Mouse (Mus musculus): ENCODE results near the gene Cachd1.

Cachd1 gene

GRCm38 (mm10) chr4:100790176-100790575 is 13.7 kb downstream of the Cachd1 start:
- DNase-seq (ENCODE audit: low read depth, low spot score): no peak

GRCm38 (mm10) chr4:100793147-100793546 is 16.7 kb downstream of the Cachd1 start:
- no peak for DNase-seq (ENCODE audit: low read depth, low spot score)

DNA sequence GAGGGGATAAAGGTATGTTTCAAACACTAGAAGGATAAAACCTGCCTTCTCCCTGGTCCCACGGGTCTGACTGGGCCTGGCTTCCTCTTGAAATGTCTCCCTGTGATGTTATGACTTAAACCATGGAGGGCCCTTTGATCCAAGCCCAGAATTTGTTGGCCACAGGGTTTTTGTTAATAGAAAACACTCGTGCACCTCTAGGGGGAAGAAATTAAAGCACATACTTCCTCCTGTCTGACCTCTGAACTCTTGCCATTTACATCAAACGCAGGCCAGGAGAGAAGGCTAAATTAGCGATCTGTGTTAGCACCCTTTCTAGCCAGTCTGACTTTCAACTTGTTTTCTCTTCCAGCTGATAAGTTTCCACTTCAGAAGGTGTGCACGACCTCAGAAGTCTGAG is 19.0 kb downstream of the Cachd1 start:
- DNase-seq (ENCODE audit: low read depth, low spot score): no peak

GRCm38 (mm10) chr4:100800730-100801442 is 24.4 kb downstream of the Cachd1 start:
- no peak for DNase-seq (ENCODE audit: low read depth, low spot score)

DNA sequence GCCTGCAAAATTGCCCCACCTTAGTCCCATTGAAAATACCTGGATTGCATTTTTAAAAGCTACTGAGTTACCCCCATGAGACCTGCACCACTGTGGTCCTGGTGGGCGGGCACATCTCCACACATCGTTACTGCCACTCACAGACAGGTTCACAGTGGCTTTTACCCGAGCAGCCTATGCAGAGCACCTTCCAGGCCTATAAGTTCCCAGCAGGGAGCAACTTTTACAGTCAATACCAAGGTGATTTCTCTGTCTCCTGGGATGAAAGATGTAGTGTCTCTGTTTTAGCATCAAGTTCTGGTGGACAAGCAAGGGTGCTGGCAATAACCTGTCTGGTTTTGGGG is 24.9 kb downstream of the Cachd1 start:
- no peak for DNase-seq (ENCODE audit: low read depth, low spot score)

DNA sequence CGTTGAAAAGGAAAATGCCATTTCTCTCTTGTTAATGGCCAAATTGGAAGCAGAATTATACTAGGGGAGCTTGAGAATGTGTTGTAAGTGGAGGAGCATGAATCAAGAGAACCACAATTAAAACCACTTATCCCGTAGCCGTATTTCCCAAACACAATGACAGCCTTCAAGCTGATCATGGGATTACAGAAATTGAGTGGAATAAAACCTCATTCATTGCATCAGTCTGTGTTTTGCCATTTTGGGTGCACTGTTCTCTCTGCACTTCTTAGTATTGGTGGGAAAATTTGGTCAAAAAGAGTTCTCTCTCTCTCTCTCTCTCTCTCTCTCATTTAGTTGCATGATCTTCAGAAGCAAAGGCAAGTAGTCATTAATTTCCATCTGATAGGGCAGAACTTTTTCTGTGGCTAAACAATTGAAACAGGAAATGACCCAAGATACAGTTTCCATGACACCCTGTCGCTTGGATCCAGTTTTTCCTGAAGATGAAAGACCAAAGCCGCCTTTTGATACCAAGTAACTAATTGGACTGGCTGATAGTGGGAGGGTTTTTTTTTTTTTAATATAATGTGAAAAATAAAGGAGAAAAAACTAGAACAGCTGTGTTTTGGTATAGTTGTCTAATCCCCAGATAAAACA is 34.7 kb downstream of the Cachd1 start:
- DNase-seq (ENCODE audit: low read depth, low spot score): no peak

GRCm38 (mm10) chr4:100811802-100812510 is 35.5 kb downstream of the Cachd1 start:
- DNase-seq (ENCODE audit: low read depth, low spot score): no peak

GRCm38 (mm10) chr4:100813767-100814461 is 37.4 kb downstream of the Cachd1 start:
- no peak for DNase-seq (ENCODE audit: low read depth, low spot score)

DNA sequence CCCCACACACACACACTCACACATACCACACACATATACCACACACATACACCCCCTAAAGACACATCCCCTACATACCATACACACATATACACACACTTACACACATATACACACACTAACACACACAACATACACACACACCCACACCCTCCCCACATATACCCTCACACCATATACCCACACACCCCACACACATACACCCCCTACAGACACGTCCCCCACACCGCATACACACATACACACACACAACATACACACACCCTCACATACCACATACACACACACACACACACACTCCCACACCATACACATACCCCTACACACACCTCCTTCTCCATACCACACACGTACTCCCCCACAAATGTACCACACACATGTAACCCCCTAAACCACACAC is 42.8 kb downstream of the Cachd1 start:
- no peak for DNase-seq (ENCODE audit: low read depth, low spot score)

DNA sequence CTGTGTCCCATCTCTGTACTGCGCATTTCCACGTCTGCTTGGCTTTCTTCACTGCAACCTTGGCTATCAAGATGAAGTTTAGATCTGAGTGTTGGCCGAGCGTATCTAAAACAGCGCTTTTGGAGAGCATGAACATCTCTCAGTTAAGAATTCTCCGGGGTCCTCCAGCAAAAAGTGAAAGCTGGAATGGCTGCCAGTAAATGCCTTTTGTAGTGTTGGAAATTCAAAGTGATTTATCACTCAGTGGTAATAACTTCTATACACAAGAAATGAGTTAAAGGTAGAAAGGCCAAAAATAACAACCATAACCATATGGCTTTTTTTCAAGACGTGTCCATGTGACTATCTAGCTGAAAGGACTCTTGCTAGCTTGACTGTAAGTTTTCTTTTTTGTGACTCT is 46.1 kb downstream of the Cachd1 start:
- no peak for DNase-seq (ENCODE audit: low read depth, low spot score)

DNA sequence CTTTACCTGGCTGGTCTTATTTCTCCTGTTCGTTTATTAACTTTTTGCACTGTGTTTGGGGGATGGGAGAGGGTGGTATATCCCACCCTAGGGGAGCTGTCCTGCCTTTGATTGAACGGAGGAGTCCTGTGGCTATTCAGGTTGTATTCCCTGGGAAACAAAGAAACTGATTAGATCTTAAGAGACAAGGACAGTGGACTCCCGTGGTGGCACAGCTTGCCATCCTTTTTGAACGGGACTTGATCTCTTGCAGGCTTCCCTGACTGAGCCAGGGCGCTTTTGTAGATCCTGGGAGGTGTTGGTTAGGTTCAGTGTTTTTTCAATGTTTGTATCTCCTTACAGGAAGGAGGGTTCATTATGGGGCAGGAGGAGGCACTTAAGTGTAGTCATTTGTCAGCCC is 50.9 kb downstream of the Cachd1 start:
- no peak for DNase-seq (ENCODE audit: low read depth, low spot score)

- DNase-seq (ENCODE audit: low read depth, low spot score): no peak
Measured at GRCm38 (mm10) chr4:100828737-100829136, 52.3 kb downstream of the Cachd1 start.

DNA sequence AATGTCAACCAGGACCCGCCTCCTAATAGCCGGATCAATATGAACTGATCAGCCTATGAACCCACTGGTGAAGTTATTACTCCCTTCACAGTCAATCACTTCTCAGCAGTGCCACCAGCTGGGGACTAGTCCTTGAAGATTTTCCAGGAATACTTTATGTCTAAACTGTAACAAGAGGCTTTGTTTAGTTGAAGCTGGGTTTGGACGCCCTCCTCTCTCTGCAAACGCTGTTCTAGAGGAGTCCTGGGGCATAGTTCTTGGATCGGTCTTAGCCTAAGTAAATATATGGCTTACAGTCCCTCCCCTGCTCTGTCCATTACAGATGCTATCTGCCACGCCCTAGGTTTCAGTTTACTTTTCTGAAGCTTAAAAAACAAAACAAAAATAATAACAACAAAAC is 60.7 kb downstream of the Cachd1 start:
- DNase-seq (ENCODE audit: low read depth, low spot score): no peak

GRCm38 (mm10) chr4:100842629-100843028 is 66.2 kb downstream of the Cachd1 start:
- no peak for DNase-seq (ENCODE audit: low read depth, low spot score)

DNA sequence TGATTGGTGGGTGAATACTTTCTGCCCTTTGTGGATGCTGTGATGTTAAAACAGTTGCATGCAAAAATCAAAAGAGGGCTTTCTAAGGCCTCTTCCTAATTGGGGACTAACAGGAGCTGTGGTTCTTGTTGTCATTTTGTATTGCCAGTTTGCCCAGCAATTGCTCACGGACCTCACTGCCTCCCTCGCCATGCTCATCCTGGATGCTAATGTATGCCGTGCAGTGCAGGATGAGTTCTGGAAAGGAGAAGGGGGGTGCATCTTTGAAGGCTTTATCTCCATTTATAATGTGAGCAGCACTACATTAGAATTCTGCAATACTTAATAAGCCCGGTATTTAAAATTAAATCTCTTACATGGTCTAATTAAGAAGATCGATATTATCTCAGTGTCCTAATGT is 66.6 kb downstream of the Cachd1 start:
- no peak for DNase-seq (ENCODE audit: low read depth, low spot score)

DNA sequence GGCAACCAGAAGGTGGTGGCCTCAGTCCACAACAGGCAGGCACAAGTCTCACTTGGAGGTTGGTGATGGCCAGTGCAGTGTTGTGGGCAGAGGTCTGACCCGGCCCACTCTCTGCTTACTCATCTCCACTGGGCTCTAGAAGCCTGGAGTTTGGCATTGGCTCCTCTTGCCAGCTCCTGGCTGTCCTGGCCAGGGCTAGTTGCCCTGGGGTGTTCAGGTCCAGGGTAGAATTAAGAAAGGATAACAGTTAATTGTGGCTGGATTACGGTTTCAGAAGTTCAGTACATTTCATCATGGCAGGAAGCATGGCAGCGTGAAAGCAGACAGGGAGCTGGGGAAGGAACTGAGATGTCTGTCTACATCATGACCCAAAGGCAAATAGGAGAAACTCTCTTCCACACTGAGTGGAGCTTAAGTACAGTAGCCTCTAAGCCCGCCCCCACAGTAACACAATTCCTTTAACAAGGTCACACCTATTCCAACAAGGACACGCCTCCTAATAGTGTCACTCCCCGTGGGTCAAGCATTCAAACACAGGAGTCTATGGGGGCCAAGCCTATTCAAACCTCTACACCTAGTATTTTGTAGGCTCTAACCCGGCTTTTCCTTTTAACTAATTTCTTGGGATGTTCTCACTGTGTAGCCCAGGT is 74.5 kb downstream of the Cachd1 start:
- no peak for DNase-seq (ENCODE audit: low read depth, low spot score)

DNA sequence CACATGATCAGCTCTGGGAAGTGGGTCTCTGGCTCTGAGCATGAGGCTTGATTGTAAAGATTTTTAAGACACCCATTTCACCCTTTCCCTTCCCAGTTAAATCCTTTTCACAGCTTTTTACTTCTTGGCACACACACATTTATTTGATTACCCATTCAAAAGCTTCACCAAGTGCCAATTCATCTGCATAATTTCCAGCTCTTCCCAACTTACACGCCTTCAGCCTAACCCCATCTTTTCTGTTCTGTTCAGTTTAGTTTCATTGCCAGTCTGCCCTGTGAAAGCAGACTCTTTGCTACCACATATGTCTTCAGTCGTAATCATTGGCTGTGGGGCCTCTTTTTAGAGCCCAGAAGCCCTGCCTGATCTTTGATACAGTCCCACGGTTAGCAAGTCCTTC is 76.0 kb downstream of the Cachd1 start:
- no peak for DNase-seq (ENCODE audit: low read depth, low spot score)

DNA sequence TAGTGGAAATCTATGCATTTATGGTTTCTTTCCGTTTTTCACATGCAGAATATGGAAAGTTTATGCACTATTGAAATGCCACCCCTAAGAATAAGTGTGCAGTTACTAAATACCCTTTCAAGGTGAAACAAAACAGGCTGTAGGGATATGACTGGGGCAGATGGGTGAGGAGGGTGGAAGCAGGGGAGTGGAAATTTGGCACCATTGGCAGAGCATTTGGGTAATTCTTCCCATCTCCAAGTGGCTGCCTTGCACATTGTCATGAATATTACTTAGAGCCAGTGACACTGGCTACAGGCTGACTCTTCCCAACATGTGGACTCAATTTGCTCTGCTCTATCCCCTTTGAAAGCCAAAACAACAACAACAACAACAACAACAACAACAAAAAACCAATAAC is 77.0 kb downstream of the Cachd1 start:
- no peak for DNase-seq (ENCODE audit: low read depth, low spot score)

GRCm38 (mm10) chr4:100855373-100855772 is 78.9 kb downstream of the Cachd1 start:
- DNase-seq (ENCODE audit: low read depth, low spot score): no peak

GRCm38 (mm10) chr4:100857411-100857869 is 81.0 kb downstream of the Cachd1 start:
- DNase-seq (ENCODE audit: low read depth, low spot score): no peak

DNA sequence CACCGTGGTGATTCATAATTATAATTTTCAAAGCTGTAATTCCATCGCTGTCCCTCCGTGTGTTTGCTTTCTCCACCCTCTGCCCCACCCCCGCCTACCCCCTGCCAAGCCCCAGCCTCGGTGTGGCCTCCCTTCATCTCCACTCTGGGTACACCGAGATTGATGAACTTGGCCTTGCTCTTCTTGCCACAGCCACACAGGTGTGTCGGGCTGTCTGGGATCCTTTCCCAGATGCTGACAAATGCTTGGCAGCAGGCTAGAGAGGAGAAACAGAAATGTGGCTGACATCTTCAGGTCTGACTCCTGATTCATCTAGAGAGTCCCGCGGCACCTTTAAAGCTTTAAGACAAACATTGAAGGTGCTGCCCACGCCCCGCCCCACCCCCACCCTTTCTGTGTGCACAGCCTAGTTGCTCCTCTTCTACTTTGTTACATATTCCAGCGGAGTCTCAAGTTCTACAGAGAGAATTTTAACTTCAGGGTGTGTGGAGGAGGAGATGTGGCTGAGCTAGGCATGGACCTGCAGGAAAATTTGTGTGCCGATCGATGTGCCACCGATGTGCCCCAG is 87.5 kb downstream of the Cachd1 start:
- no peak for DNase-seq (ENCODE audit: low read depth, low spot score)

All from WW6 (cell line).